Mouse (Mus musculus) liver, embryonic 15.5 days (tissue): ENCODE data around the gene Fcna. TPM values are rescaled to one million over a fixed set of nuclear protein-coding genes. Genes with fewer than 3 reads are reported as not detected.

Source experiments
- ATAC-seq: fragments of 200-750 bp; cut with Nextera tagmentation; 2 replicates; pipeline ENCODE4 v1.8.0; 2017; ENCODE audit warnings: moderate number of reproducible peaks, mild to moderate bottlenecking, moderate library complexity; ENCODE audit not compliant: insufficient read depth
- H3K27ac ChIP-seq: fragments of 300-500 bp; sonication (generic); replicated peaks from 2 replicates; pipeline ENCODE4 v1.5.1; 2015; ENCODE audit warnings: mild to moderate bottlenecking, inconsistent platforms
- H3K27me3 ChIP-seq: fragments of 300-500 bp; sonication (generic); 2 replicates; pipeline ENCODE4 v1.6.1; 2015; ENCODE audit warnings: mild to moderate bottlenecking, inconsistent platforms
- H3K36me3 ChIP-seq: fragments of 300-500 bp; sonication (generic); replicated peaks from 2 replicates; pipeline ENCODE4 v1.6.1; 2015; ENCODE audit warnings: moderate library complexity, mild to moderate bottlenecking, inconsistent platforms
- H3K4me1 ChIP-seq: fragments of 300-500 bp; sonication (generic); replicated peaks from 2 replicates; pipeline ENCODE4 v1.6.1; 2015; ENCODE audit warnings: inconsistent platforms
- H3K4me2 ChIP-seq: fragments of 300-500 bp; sonication (generic); 2 replicates; pipeline ENCODE4 v1.6.1; 2015; ENCODE audit warnings: moderate library complexity, mild to moderate bottlenecking, inconsistent platforms
- H3K4me3 ChIP-seq: fragments of 300-500 bp; sonication (generic); replicated peaks from 2 replicates; pipeline ENCODE4 v1.5.1; 2015; ENCODE audit warnings: mild to moderate bottlenecking, inconsistent platforms
- H3K9ac ChIP-seq: fragments of 300-500 bp; sonication (generic); 2 replicates; pipeline ENCODE4 v1.6.1; 2015; ENCODE audit warnings: moderate library complexity, mild to moderate bottlenecking, inconsistent platforms
- H3K9me3 ChIP-seq: fragments of 300-500 bp; sonication (generic); replicated peaks from 2 replicates; pipeline ENCODE4 v1.6.1; 2016; ENCODE audit warnings: inconsistent platforms
- WGBS: fragments of 180-500 bp; shearing (Covaris S2); methylation state at CpG from one replicate; pipeline ENCODE4 v1.1.7; 2015; ENCODE audit warnings: mixed read lengths; ENCODE audit not compliant: insufficient replicate concordance; 5-methylcytosine and 5-hydroxymethylcytosine counted together
- polyA plus RNA-seq: library from polyadenylated mRNA; unstranded; fragments of >200 nt; fragmentation: Nextera tagmentation; extraction: Ambion mirVana; gene quantifications from 2 replicates; pipeline ENCODE4 v1.2.1, GENCODE M21; 2015

Fcna gene
- polyA plus RNA-seq, 1 experiment from 2014 or later = 70.4 TPM

- peak overlapping the region; percentile 38 for H3K4me2 ChIP-seq
- no peak overlapping the region for H3K27ac ChIP-seq
- 18% methylated on average over 92 of the region's 92 CpGs for WGBS
- H3K36me3 ChIP-seq = no peaks in the 10 kb centered on the region
- H3K9me3 ChIP-seq = no peaks in the 10 kb centered on the region
- peaks cover 67% of the 10 kb centered on the region for H3K27me3 ChIP-seq
- H3K4me1 ChIP-seq = peaks cover 89% of the 10 kb centered on the region
- no peak overlapping the region for H3K9ac ChIP-seq
- H3K4me3 ChIP-seq = 0 out of 2 replicates have a peak overlapping the region, but pooled peaks have one; percentile 8
- no peak for ATAC-seq
Measured at GRCm38 (mm10) chr2:25576965-25577891, 50.6 kb downstream of the Fcna start.

DNA sequence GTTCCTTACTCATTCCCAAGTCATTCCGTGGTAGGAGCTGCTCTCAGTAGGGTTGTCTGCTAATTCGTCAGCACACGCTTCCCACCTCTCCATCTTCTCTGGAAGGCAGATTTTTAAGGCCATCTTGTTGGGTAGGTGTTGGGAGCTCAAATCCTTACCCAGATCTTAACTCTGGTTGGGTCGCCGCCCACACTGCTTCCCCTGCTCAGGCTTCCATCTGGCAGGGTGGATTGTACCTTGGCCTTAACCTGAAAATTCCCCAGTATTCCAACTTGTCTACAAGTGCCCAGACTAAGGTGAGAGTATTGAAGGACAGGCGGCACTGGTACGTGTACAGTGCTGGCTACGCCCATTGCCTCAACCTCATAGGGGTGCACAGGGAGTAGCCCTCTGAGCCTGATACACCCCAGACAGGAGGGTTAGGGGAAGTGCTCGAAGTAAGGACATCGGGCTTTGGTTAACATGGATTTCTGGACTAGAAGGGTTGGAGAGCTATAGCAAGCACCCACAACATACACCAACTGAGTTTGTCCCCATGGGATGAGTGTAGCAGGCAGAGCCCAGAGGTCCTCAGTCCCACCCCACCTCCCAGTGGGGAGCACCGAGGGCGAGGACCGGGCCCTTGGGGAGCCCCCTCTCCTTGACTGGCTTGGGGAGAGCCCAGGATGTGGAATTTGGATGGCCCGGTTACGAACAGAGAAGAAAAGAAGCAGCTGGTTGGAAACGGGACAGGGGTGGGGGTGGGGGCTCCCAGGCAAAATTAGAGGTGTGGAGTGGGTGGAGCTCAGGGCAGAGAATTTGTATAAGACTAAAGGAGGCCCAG, 51.6 kb downstream of the Fcna start:
- no peaks in the 10 kb centered on the region for H3K36me3 ChIP-seq
- no peak overlapping the region for H3K9ac ChIP-seq
- H3K4me2 ChIP-seq = peak overlapping the region; percentile 73
- no peak for ATAC-seq
- 73% methylated on average over 16 of the region's 16 CpGs for WGBS
- H3K9me3 ChIP-seq = no peaks in the 10 kb centered on the region
- no peak overlapping the region for H3K27ac ChIP-seq
- peaks cover 82% of the 10 kb centered on the region for H3K4me1 ChIP-seq
- no peak overlapping the region for H3K4me3 ChIP-seq
- peaks cover 60% of the 10 kb centered on the region for H3K27me3 ChIP-seq

DNA sequence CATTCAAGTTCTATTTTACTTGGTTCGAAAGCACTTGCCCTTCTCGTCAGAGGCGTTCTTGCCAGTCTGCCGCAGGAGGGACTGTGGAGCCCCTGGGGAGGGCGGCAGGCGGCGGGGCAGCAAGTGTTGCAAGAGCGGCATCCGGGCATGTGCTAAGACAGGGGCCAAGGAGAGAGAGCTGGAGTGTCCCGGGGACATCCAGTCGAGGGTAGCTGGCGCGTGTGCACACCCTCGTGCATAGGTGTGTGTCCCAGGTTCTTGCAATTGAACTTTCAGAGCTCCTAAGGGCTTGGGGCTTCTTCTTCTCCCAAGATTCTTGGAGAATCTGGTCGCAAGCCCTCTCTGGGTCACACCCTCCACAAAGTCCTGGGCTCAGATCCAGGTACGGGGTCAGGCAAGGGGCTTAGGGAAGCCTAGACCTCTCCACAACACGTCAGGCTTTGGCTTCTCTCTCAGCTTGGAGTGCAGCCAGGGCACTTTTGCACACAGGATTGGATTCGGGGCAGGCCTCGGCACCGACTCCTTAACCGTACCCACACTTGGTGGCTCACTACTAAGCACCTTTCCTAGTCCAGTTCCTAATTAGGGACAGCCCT, 52.3 kb downstream of the Fcna start:
- 21% methylated on average over 21 of the region's 21 CpGs for WGBS
- H3K4me1 ChIP-seq = peaks cover 80% of the 10 kb centered on the region
- peak overlapping the region; percentile 62 for H3K4me3 ChIP-seq
- 0 out of 2 replicates have a peak overlapping the region, but pooled peaks have one; percentile 21 for H3K27ac ChIP-seq
- ATAC-seq = no peak
- no peaks in the 10 kb centered on the region for H3K36me3 ChIP-seq
- H3K9ac ChIP-seq = peak overlapping the region; percentile 38; the same call in 1 of the 2 replicates
- peaks cover 53% of the 10 kb centered on the region for H3K27me3 ChIP-seq
- no peaks in the 10 kb centered on the region for H3K9me3 ChIP-seq
- peak overlapping the region; percentile 73 for H3K4me2 ChIP-seq

Other genes with a start within 250 kb of the Fcna start
- 0.58 and 0.71 TPM in 2 replicates for gene Entpd2, start 232.2 kb downstream of the Fcna start, polyA plus RNA-seq
- 4.5 and 6.1 TPM in 2 replicates for gene Npdc1, start 228.7 kb downstream of the Fcna start, polyA plus RNA-seq
- 1.2 and 1.7 TPM in 2 replicates for gene Fut7, start 204.8 kb downstream of the Fcna start, polyA plus RNA-seq
- gene Abca2, start 199.3 kb downstream of the Fcna start, polyA plus RNA-seq = 1.2 and 1.3 TPM in 2 replicates
- 0.38 and 1.0 TPM in 2 replicates for gene Clic3, start 171.2 kb downstream of the Fcna start, polyA plus RNA-seq
- 8.3 and 10.6 TPM in 2 replicates for gene Paxx, start 166.9 kb downstream of the Fcna start, polyA plus RNA-seq
- 0.23 and 0.38 TPM in 2 replicates for gene Ptgds, start 158.0 kb downstream of the Fcna start, polyA plus RNA-seq
- not detected in 2 replicates for gene Lcn12, start 134.1 kb downstream of the Fcna start, polyA plus RNA-seq
- 24.0 and 28.6 TPM in 2 replicates for gene Fbxw5, start 127.3 kb downstream of the Fcna start, polyA plus RNA-seq
- 64.9 and 88.1 TPM in 2 replicates for gene C8g, start 126.3 kb downstream of the Fcna start, polyA plus RNA-seq
- 14.1 and 15.1 TPM in 2 replicates for gene Traf2, start 81.1 kb downstream of the Fcna start, polyA plus RNA-seq
- 186 and 201 TPM in 2 replicates for gene Edf1, start 70.2 kb downstream of the Fcna start, polyA plus RNA-seq
- gene Mamdc4, start 53.2 kb downstream of the Fcna start, polyA plus RNA-seq = 0.32 and 7.7 TPM in 2 replicates
- gene Phpt1, start 52.8 kb downstream of the Fcna start, polyA plus RNA-seq = 31.2 and 36.3 TPM in 2 replicates
- gene Ajm1, start 46.3 kb downstream of the Fcna start, polyA plus RNA-seq = 0.03 TPM in 1 of 2 replicates, not detected in the other
- gene Rabl6, start 19.5 kb downstream of the Fcna start, polyA plus RNA-seq = 21.7 and 23.5 TPM in 2 replicates
- gene Ccdc183, start 10.4 kb downstream of the Fcna start, polyA plus RNA-seq = 0.05 and 0.06 TPM in 2 replicates
- gene Tmem141, start 6.0 kb downstream of the Fcna start, polyA plus RNA-seq = 8.2 and 9.9 TPM in 2 replicates
- not detected in 2 replicates for gene Lcn8, start 25.1 kb upstream of the Fcna start, polyA plus RNA-seq
- not detected in 2 replicates for gene Lcn5, start 29.9 kb upstream of the Fcna start, polyA plus RNA-seq
- gene Lcn6, start 48.8 kb upstream of the Fcna start, polyA plus RNA-seq = not detected in 2 replicates
- gene Lcn10, start 54.7 kb upstream of the Fcna start, polyA plus RNA-seq = not detected in 2 replicates
- not detected in 2 replicates for gene Obp2a, start 72.0 kb upstream of the Fcna start, polyA plus RNA-seq
- gene Bmyc, start 78.7 kb upstream of the Fcna start, polyA plus RNA-seq = 7.5 TPM in 2 replicates
- gene Obp2b, start 109.0 kb upstream of the Fcna start, polyA plus RNA-seq = not detected in 2 replicates
- not detected in 2 replicates for gene Lcn3, start 137.5 kb upstream of the Fcna start, polyA plus RNA-seq
- not detected in 2 replicates for gene Lcn11, start 149.0 kb upstream of the Fcna start, polyA plus RNA-seq
- not detected in 2 replicates for gene Gm13539, start 154.2 kb upstream of the Fcna start, polyA plus RNA-seq
- not detected in 2 replicates for gene Glt6d1, start 187.8 kb upstream of the Fcna start, polyA plus RNA-seq
- gene Lcn9, start 195.1 kb upstream of the Fcna start, polyA plus RNA-seq = not detected in 2 replicates
- gene Sohlh1, start 219.2 kb upstream of the Fcna start, polyA plus RNA-seq = not detected in 2 replicates
- not detected in 2 replicates for gene Kcnt1, start 235.7 kb upstream of the Fcna start, polyA plus RNA-seq